ENCODE assay signal across 8 mouse cellular contexts in genomic region chr17:29347645-29348256, GRCm38 (mm10). TPM values are rescaled to one million over a fixed set of nuclear protein-coding genes. Genes with fewer than 3 reads are reported as not detected.
A peak's percentile ranks its signal among the peaks of the same experiment; 100 is the strongest.
DNase-seq lines count a peak whose midpoint lies in the region; ATAC-seq and TF ChIP-seq lines count a peak whose summit lies in the region.

Mtch1 (minus strand) TSS chr17:29347934.

- H3K4me1 ChIP-seq in cortical plate, adult 2 months (ENCODE audit: control insufficient read depth, insufficient read depth, low read length), result peaks cover 2% of the 10 kb centered on the region; the same call in 1 of the 2 replicates

- DNase-seq in gastrocnemius, postnatal 10 days, result peak; percentile 99
- peak; percentile 98 for DNase-seq in induced T-regulatory cell, adult 2 months (ENCODE audit: low read depth)
- peak; percentile 89 to 97 for DNase-seq in left cerebral cortex, adult 9 months (ENCODE audit: low spot score in 2 of 2)
- peak; percentile 97 for DNase-seq in right cerebral cortex, postnatal 14 days
- peak; percentile 100 for DNase-seq in urinary bladder, postnatal 36 days (ENCODE audit: low spot score in 2 of 2)

- peak within 1 kb of the TSS; percentile 88 for H3K27ac ChIP-seq in cortical plate, adult 2 months (ENCODE audit: insufficient read depth, low read length)

- peak; percentile 89 for ATAC-seq in activated CD4-positive, CD25-positive, alpha-beta regulatory T cell, adult 4 months
- ATAC-seq in megakaryocyte progenitor cell, adult 5-6 weeks (replicated peaks; ENCODE audit: poor library complexity), result peak; percentile 98

- peak within 1 kb of the TSS; percentile 93 for H3K4me3 ChIP-seq in cortical plate, adult 2 months (ENCODE audit: insufficient read depth, low read length)

- TF ChIP-seq CTCF in cortical plate, adult 2 months (IDR thresholded peaks at IDR 0.05; ENCODE audit: extremely low read depth, insufficient read depth, low read length), result no peak

- peak; percentile 80; the same call in 1 of the 2 replicates for TF ChIP-seq POLR2A in cortical plate, adult 2 months (IDR thresholded peaks at IDR 0.05; ENCODE audit: extremely low read depth, insufficient read depth, low read length)

RNA-seq across cellular contexts. Expression of gene Mtch1, which starts in this region (rescaled TPM):
- polyA plus RNA-seq in activated CD4-positive, CD25-positive, alpha-beta regulatory T cell, adult 4 months (2017; shearing (Covaris generic)), result 10 to 100 TPM; 14.6 to 18.4 TPM
- polyA plus RNA-seq in cortical plate, adult 2 months (2012; rRNA removed), result 586 and 591 TPM in 2 replicates
- 100 to 1,000 TPM; 197 to 221 TPM for total RNA-seq in gastrocnemius, postnatal 10 days (2021)
- total RNA-seq in megakaryocyte progenitor cell, adult 5-6 weeks (2015), result 85.3 and 89.2 TPM in 2 replicates
- total RNA-seq in megakaryocyte progenitor cell, adult 5-6 weeks (2017), result 54.9 and 61.7 TPM in 2 replicates

Comparison
In these comparisons a context has a peak if more than half of its experiments do, and no peak if none do; other contexts are left out.
1. Peak in every context shown above with its lines: DNase-seq, ATAC-seq, H3K4me3 ChIP-seq and H3K27ac ChIP-seq.
2. RNA of gene Mtch1 (polyA plus RNA-seq): 586 to 591 TPM in cortical plate, adult 2 months; 14.6 to 18.4 TPM in activated CD4-positive, CD25-positive, alpha-beta regulatory T cell, adult 4 months; every median in the first group is over 10 times any median in the second.